Mouse (Mus musculus) lung, postnatal 0 days (tissue): ENCODE measurements around the gene Slc2a4.

Source experiments
- CTCF ChIP-seq: IDR thresholded peaks from 2 replicates; pipeline ENCODE4 v1.5.1; 2016; ENCODE audit warnings: antibody characterized with exemption, mild to moderate bottlenecking
- EP300 ChIP-seq: IDR thresholded peaks from 2 replicates; pipeline ENCODE4 v1.6.1; 2016; ENCODE audit warnings: antibody characterized with exemption, mild to moderate bottlenecking, control low read depth

- TF ChIP-seq CTCF: peak; percentile 95
- TF ChIP-seq EP300: no peak
Measured at GRCm38 (mm10) chr11:69948763-69949150, 769 bp upstream of the Slc2a4 start.
